Mouse (Mus musculus) myocyte (in vitro differentiated cells): ENCODE results near the gene Foxo1.

Experiments used
- CEBPB ChIP-seq: IDR thresholded peaks from 2 replicates; pipeline ENCODE4 v1.6.1; 2011; ENCODE audit warnings: mild to moderate bottlenecking, moderate library complexity; ENCODE audit not compliant: poor library complexity, insufficient read depth, severe bottlenecking
- E2F4 ChIP-seq: IDR thresholded peaks from one replicate; pipeline ENCODE4 v1.6.1; 2011; ENCODE audit warnings: mild to moderate bottlenecking, control low read depth, moderate library complexity; ENCODE audit not compliant: insufficient read depth
- MAX ChIP-seq: IDR thresholded peaks from one replicate; pipeline ENCODE4 v1.6.1; 2011; ENCODE audit warnings: low read depth, mild to moderate bottlenecking, control low read depth
- MYOD1 ChIP-seq, 3 experiments: IDR thresholded peaks; one replicate each; pipeline ENCODE4 v1.6.1; 2011; ENCODE audit warnings: control low read depth in 2 of 3, low read depth in 2 of 3, mild to moderate bottlenecking in 2 of 3, moderate library complexity in 1 of 3; ENCODE audit not compliant: insufficient read length in 2 of 3, control insufficient read depth in 1 of 3
- MYOG ChIP-seq, 3 experiments: IDR thresholded peaks; one replicate each; pipeline ENCODE4 v1.6.1; 2011; ENCODE audit warnings: control low read depth in 2 of 3, low read depth in 2 of 3, mild to moderate bottlenecking in 2 of 3; ENCODE audit not compliant: insufficient read length in 2 of 3, control insufficient read depth in 1 of 3, insufficient read depth in 1 of 3
- POLR2A ChIP-seq: IDR thresholded peaks from one replicate; pipeline ENCODE4 v1.6.1; 2011; ENCODE audit warnings: low read depth, mild to moderate bottlenecking, control low read depth, moderate library complexity; ENCODE audit not compliant: insufficient read length
- POLR2AphosphoS2 ChIP-seq: IDR thresholded peaks from one replicate; pipeline ENCODE4 v1.6.1; 2011; ENCODE audit warnings: low read depth, control low read depth; ENCODE audit not compliant: insufficient read length
- REST ChIP-seq: IDR thresholded peaks from one replicate; pipeline ENCODE4 v1.6.1; 2011; ENCODE audit warnings: mild to moderate bottlenecking, control low read depth, moderate library complexity; ENCODE audit not compliant: insufficient read depth, insufficient read length
- SRF ChIP-seq: IDR thresholded peaks from one replicate; pipeline ENCODE4 v1.6.1; 2011; ENCODE audit warnings: low read depth; ENCODE audit not compliant: control insufficient read depth, insufficient read length
- TCF12 ChIP-seq: IDR thresholded peaks from one replicate; pipeline ENCODE4 v1.6.1; 2011; ENCODE audit warnings: mild to moderate bottlenecking, control low read depth; ENCODE audit not compliant: poor library complexity, insufficient read depth, severe bottlenecking
- USF1 ChIP-seq: IDR thresholded peaks from one replicate; pipeline ENCODE4 v1.6.1; 2011; ENCODE audit warnings: low read depth, mild to moderate bottlenecking, control low read depth, moderate library complexity

DNA sequence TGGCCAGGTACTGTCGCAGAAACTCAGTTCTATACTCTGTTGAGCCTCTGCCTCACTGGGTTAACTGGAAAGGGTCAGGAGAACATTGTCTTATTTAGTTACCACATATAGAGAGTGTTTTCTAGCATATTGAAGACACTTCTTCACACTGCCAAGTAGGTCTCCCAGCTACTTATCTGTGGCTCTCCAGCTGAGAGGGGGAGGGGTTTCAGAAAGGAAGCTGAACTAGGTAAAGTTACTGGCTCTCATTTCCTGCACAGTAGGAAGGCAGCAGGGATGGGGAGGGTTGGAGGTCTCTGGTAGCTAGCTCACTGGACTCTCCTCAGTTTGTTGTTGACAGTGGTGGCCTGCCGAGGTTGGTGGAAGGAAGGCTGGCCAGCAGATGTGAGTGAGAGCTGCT is 31.2 kb downstream of the Foxo1 start:
- TF ChIP-seq TCF12 (no peak), POLR2A (no peak), USF1 (no peak), MAX (no peak), E2F4 (no peak), POLR2AphosphoS2 (no peak), MYOG (IDR thresholded peaks at IDR 0.05; ENCODE audit: control insufficient read depth in 1 of 3, insufficient read depth in 1 of 3, insufficient read length in 2 of 3, low read depth in 2 of 3) (no peak), MYOD1 (IDR thresholded peaks at IDR 0.05; ENCODE audit: control insufficient read depth in 1 of 3, insufficient read length in 2 of 3, low read depth in 2 of 3) (no peak), SRF (no peak), CEBPB (no peak), REST (no peak)
